Mouse (Mus musculus) lung, postnatal 0 days (tissue): Measurements from ENCODE around the gene Cant1. TPM values are rescaled to one million over a fixed set of nuclear protein-coding genes. Genes with fewer than 3 reads are reported as not detected.

Experiments used
- ATAC-seq: fragments of 200-750 bp; cut with Nextera tagmentation; 2 replicates; pipeline ENCODE4 v1.8.0; 2017; ENCODE audit warnings: moderate library complexity
- DNase-seq: peaks from one replicate; pipeline ENCODE4 v3.0.0-alpha.2; 2016; ENCODE audit warnings: low spot score
- H3K27ac ChIP-seq: fragments of 300-500 bp; sonication (generic); 2 replicates; pipeline ENCODE4 v1.5.1; 2014; ENCODE audit warnings: antibody characterized with exemption, mild to moderate bottlenecking, low read length, mixed read lengths
- H3K27me3 ChIP-seq: fragments of 300-500 bp; sonication (generic); replicated peaks from 2 replicates; pipeline ENCODE4 v1.6.1; 2014; ENCODE audit warnings: low read length, mixed read lengths; ENCODE audit not compliant: insufficient read depth
- H3K36me3 ChIP-seq: fragments of 300-500 bp; sonication (generic); 2 replicates; pipeline ENCODE4 v1.6.1; 2014; ENCODE audit warnings: low read length, mixed read lengths; ENCODE audit not compliant: insufficient read depth
- H3K4me1 ChIP-seq: fragments of 300-500 bp; sonication (generic); 2 replicates; pipeline ENCODE4 v1.6.1; 2014; ENCODE audit warnings: antibody characterized with exemption, low read depth, low read length, mixed read lengths; ENCODE audit not compliant: insufficient read depth
- H3K4me2 ChIP-seq: fragments of 300-500 bp; sonication (generic); replicated peaks from 2 replicates; pipeline ENCODE4 v1.6.1; 2014; ENCODE audit warnings: low read depth, mild to moderate bottlenecking, low read length, moderate library complexity, mixed read lengths
- H3K4me3 ChIP-seq: fragments of 300-500 bp; sonication (generic); 2 replicates; pipeline ENCODE4 v1.5.1; 2014; ENCODE audit warnings: low read depth, low read length
- H3K9ac ChIP-seq: fragments of 300-500 bp; sonication (generic); replicated peaks from 2 replicates; pipeline ENCODE4 v1.6.1; 2014; ENCODE audit warnings: low read depth, mild to moderate bottlenecking
- H3K9me3 ChIP-seq: fragments of 300-500 bp; sonication (generic); 2 replicates; pipeline ENCODE4 v1.6.1; 2016; ENCODE audit warnings: low read length, mixed read lengths
- CTCF ChIP-seq: IDR thresholded peaks from 2 replicates; pipeline ENCODE4 v1.5.1; 2016; ENCODE audit warnings: antibody characterized with exemption, mild to moderate bottlenecking
- EP300 ChIP-seq: IDR thresholded peaks from 2 replicates; pipeline ENCODE4 v1.6.1; 2016; ENCODE audit warnings: antibody characterized with exemption, mild to moderate bottlenecking, control low read depth
- WGBS: fragments of 180-500 bp; shearing (Covaris S2); extraction: QIAGEN DNeasy Blood & Tissue Kit; methylation state at CpG from one replicate; pipeline ENCODE4 v1.1.7; 2014; 5-methylcytosine and 5-hydroxymethylcytosine counted together
- polyA plus RNA-seq: library from polyadenylated mRNA; unstranded; fragments of >200 nt; fragmentation: Nextera tagmentation; extraction: Ambion mirVana; gene quantifications from 2 replicates; pipeline ENCODE4 v1.2.1, GENCODE M21; 2015

Cant1 gene
- polyA plus RNA-seq, 1 experiment from 2014 or later: 21.3 TPM

- peaks cover 28% of the 10 kb centered on the region; the same call in 1 of the 2 replicates for H3K4me1 ChIP-seq
- H3K4me3 ChIP-seq: no peak overlapping the region
- no peaks in the 10 kb centered on the region for H3K9me3 ChIP-seq
- H3K4me2 ChIP-seq: no peak overlapping the region
- no peak overlapping the region for H3K9ac ChIP-seq
- H3K27ac ChIP-seq: no peak overlapping the region
- WGBS: 88% methylated on average over 4 of the region's 4 CpGs
- TF ChIP-seq CTCF (no peak), EP300 (no peak)
- DNase-seq: no peak
- H3K27me3 ChIP-seq: no peaks in the 10 kb centered on the region
- no peak for ATAC-seq
- H3K36me3 ChIP-seq: no peaks in the 10 kb centered on the region
Measured at GRCm38 (mm10) chr11:118364021-118364420, 54.9 kb downstream of the Cant1 start.

GRCm38 (mm10) chr11:118362971-118363518, 55.8 kb downstream of the Cant1 start:
- Histone ChIP-seq H3K4me2 (peak overlapping the region; percentile 27; the same call in 1 of the 2 replicates), H3K4me3 (no peak overlapping the region), H3K36me3 (no peaks in the 10 kb centered on the region), H3K4me1 (peaks cover 28% of the 10 kb centered on the region; the same call in 1 of the 2 replicates), H3K9ac (no peak overlapping the region), H3K27me3 (no peaks in the 10 kb centered on the region), H3K27ac (peak overlapping the region; percentile 88), H3K9me3 (no peaks in the 10 kb centered on the region)
- TF ChIP-seq EP300 (peak; percentile 9; the same call in 1 of the 2 replicates), CTCF (0 out of 2 replicates have a peak, but pooled peaks have one; percentile 8)
- DNase-seq (peak; percentile 88), ATAC-seq (peak; percentile 77)
- WGBS: 3% methylated on average over 8 of the region's 8 CpGs

GRCm38 (mm10) chr11:118362501-118362900, 56.4 kb downstream of the Cant1 start:
- Histone ChIP-seq H3K9me3 (no peaks in the 10 kb centered on the region), H3K27me3 (no peaks in the 10 kb centered on the region), H3K4me3 (no peak overlapping the region), H3K9ac (no peak overlapping the region), H3K36me3 (no peaks in the 10 kb centered on the region), H3K27ac (peak overlapping the region; percentile 88), H3K4me2 (peak overlapping the region; percentile 27; the same call in 1 of the 2 replicates), H3K4me1 (peaks cover 28% of the 10 kb centered on the region; the same call in 1 of the 2 replicates)
- ATAC-seq (peak; percentile 20), DNase-seq (peak; percentile 59)
- TF ChIP-seq EP300: no peak
- TF ChIP-seq CTCF: no peak
- WGBS: 33% methylated on average over 1 of the region's 1 CpGs

DNA sequence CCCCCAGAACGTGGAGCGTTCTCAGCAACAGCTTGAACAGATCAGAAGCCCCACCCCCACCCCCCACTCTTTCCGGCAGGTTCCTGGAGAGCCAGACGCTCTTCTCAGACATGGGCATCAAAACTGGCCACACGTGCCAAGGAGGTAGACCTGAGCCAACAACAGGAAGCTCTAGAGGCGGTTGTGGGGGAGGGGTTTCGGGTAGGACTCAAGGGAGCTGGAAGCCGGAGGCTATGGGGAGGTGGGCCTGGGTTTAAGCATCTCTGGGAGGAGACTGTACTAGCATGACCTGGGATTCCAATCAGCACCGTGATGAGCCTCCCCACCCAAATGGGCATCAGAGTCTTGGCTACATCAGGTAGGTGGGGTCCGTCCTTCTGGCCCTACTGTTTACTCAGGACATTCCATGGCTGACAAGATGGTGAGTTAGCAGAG, 58.0 kb downstream of the Cant1 start:
- Histone ChIP-seq H3K27ac (peak overlapping the region; percentile 75), H3K9ac (no peak overlapping the region), H3K27me3 (no peaks in the 10 kb centered on the region), H3K4me1 (peaks cover 29% of the 10 kb centered on the region; the same call in 1 of the 2 replicates), H3K4me2 (no peak overlapping the region), H3K36me3 (no peaks in the 10 kb centered on the region), H3K4me3 (no peak overlapping the region), H3K9me3 (no peaks in the 10 kb centered on the region)
- WGBS: 18% methylated on average over 10 of the region's 10 CpGs
- DNase-seq (peak; percentile 78), ATAC-seq (peak; percentile 57)
- peak; percentile 66 for TF ChIP-seq EP300
- no peak for TF ChIP-seq CTCF

DNA sequence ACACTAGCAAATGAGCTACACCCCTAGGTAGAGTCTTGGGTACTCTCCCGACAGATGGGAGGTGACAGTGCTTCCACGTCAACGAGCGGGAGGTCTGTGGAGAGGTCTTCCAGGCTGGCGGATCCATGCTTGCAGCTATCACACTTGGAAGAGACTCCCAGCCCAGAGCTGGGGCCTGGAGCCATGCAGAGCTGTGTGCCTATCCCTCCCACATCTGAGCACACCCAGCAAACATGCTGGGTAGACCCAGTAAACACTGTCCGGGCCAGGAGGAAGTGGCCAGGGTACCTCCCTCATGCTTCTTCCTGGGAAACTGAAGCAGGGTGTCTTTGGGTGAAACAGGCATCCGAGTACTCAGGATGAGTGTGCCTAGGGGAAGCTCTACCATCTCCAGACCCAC, 58.4 kb downstream of the Cant1 start:
- TF ChIP-seq CTCF (no peak), EP300 (peak; percentile 10; the same call in 1 of the 2 replicates)
- peak; percentile 71 for DNase-seq
- H3K4me1 ChIP-seq: peaks cover 33% of the 10 kb centered on the region; the same call in 1 of the 2 replicates
- 32% methylated on average over 7 of the region's 7 CpGs for WGBS
- ATAC-seq: peak; percentile 49
- H3K27ac ChIP-seq: peak overlapping the region; percentile 75
- H3K9me3 ChIP-seq: no peaks in the 10 kb centered on the region
- H3K27me3 ChIP-seq: no peaks in the 10 kb centered on the region
- H3K36me3 ChIP-seq: no peaks in the 10 kb centered on the region
- H3K4me3 ChIP-seq: no peak overlapping the region
- no peak overlapping the region for H3K9ac ChIP-seq
- H3K4me2 ChIP-seq: no peak overlapping the region

Other genes starting within 250 kb of the Cant1 start
- 19.4 and 19.5 TPM in 2 replicates for gene Cyth1, start 170.5 kb downstream of the Cant1 start, polyA plus RNA-seq
- 10.5 and 11.8 TPM in 2 replicates for gene Usp36, start 128.8 kb downstream of the Cant1 start, polyA plus RNA-seq
- 0.44 and 0.88 TPM in 2 replicates for gene Cep295nl, start 76.6 kb downstream of the Cant1 start, polyA plus RNA-seq
- gene Timp2, start 63.3 kb downstream of the Cant1 start, polyA plus RNA-seq: 105 and 107 TPM in 2 replicates
- 30.8 and 44.3 TPM in 2 replicates for gene Lgals3bp, start 17.0 kb downstream of the Cant1 start, polyA plus RNA-seq
- 7.2 and 9.1 TPM in 2 replicates for gene C1qtnf1, start 9.1 kb upstream of the Cant1 start, polyA plus RNA-seq
- 4.7 and 4.9 TPM in 2 replicates for gene Engase, start 57.7 kb upstream of the Cant1 start, polyA plus RNA-seq